Mouse (Mus musculus) kidney, adult 8-10 months (tissue): ENCODE results near the gene Usp20.

ENCODE experiments used
- DNase-seq, 2 experiments: peaks; one replicate each; pipeline ENCODE4 v3.0.0; 2022

Gene Usp20

DNA sequence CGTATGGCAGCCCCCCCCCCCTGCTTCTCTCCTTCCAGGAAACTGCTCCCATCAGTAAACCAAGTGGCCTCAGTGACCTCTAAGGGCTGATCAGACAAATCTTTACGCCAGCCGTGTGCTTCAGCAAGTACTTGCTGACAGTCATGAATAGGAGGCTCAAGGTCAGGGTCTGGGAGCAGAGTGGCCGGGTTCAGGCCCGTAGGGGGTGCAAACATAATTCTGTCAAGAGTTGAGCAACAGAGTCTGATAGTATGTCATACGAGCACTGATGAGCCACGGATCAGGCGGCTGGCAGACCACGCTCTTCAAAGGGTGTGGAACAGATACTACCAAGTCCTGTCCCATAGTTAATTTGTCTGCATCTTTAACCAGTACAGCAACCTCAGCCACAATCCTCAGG, 8.1 kb downstream of the Usp20 start:
- DNase-seq = no peak

DNA sequence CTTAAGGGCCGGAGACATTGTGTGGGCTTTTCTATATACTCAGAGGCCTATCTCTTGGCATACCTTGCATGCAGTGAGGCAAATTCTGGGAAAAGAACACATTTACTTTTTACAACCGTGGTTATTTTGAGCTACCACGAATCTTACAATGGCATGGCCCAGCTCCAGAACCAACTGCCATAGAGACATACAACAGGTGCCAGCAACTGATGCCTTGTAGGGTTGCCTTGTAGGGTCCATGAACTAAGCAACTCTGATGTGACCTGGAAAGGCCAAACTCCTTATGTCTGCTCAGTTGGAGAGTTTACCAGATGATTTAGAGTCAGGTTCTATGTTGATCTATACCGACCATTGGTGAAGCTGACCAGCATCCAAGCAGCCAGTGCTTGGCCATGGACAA, 12.8 kb downstream of the Usp20 start:
- DNase-seq = no peak

DNA sequence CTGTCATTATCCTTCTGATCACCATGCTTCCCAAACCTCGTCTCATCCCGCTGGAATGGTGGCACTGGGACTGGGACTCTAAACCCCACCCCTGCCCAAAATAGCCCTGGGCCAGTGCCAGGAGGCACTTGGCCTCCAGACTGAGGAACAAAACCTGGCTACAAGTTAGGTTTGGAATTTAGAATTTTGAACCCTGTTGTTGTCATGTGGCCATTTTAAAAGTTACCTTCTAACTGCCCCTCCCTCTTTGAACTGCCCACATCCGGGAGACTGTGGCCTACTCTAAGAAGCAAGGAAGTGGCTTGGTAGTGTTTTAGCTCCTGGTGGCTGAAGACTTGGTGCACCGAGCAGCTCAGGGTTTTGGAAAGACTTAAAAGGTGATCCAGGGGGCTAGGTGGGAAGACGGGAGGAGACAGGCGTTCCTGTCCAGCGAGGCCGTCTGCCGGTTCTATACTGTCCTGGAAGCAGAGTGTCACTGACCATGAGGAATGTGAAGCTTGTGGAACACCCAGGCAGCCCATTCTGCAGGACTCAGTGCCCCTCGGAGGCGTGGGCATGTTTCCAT, 13.4 kb downstream of the Usp20 start:
- peak; percentile 66 to 73 for DNase-seq

DNA sequence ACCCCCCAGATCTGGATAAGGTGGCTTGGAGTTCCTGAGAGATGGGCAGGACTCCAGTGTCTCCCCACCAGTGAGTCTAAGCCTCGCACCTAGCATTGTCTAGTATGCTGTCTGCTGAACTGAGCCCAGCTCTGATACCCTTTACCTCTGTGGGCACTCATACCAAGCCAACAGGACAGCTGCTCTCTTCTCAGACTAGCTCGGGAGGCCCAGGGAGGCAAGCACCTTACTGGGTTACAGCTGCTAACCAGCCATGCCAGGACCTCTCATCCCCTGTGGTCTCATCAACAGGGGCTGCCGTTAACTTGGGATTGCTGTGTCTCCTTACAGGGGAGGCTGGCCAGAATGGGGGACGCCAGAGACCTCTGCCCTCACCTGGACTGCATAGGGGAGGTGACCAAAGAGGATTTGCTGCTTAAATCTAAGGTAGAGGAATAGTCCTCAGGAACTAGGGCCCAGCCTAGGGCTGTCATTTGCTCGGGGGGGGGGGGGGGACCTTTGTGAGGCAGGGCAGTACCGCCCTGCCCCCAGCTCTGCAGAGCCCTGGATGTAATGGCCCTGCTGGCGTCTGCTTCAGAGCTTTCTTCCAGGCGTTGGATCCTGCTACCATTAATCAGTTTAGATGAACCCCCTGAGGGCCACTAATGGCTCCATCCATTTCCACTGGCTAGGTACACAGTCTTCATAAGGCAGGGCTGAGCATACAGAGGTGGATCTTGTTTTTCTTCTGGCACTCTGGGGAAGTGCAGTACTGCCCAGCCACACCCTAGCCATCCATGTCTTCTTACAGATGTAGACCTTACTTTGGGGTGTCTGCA, 16.6 kb downstream of the Usp20 start:
- DNase-seq = no peak

DNA sequence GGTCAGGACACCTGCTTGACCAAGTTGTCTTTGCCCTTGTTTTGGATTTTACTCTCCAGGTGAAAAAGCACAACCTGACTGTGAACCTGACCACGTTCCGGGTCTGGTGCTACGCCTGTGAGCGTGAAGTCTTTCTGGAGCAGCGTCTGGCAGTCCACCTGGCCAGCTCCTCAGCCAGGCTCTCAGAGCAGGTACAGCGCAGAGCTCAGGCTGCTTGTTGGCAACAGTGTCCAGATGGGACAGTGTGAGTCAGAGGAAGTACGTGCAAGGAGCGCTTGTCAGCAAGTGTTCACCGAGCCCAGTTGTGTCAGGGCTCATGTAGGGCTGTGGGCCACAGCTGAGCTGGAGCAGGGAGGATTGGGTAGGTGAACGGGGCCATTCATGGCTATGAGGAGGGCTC, 20.8 kb downstream of the Usp20 start:
- no peak for DNase-seq

DNA sequence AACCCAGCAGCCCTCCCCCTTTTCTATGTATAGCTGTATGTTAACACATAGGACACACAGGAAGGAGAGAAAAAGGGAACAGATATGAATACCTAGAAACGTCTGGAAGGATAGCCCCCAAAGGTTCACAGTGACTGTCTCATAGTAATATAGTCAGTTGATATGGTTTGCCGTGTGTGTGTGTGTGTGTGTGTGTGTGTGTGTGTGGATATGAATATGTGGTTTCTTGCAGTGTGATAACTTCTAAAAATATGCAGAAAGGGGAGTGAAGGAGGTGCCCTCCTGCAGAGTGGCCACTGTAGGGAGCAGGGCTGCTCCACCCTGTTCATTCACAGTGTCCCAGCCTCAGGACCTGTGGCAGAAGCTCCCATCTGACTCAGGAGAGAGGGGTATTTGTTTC, 23.4 kb downstream of the Usp20 start:
- no peak for DNase-seq

DNA sequence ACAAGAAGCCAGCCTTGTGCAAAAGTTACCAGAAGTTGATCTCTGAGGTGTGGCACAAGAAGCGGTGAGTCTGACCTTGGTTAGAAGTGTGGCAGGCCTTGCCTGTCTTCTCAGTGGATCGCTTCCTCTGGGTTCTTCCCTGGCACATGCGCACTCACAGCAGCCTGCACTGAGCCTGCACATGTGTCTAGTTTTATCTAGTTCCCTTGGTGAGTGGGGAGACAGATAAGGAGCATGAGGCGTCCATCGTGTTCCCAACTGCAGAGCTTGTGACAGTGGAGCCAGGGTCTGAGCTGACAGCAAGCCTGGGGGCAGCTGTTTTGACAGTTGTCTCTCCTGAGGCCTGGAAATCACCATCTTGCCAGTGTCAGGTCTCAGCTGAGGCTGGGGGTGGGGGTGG, 24.4 kb downstream of the Usp20 start:
- DNase-seq = no peak

DNA sequence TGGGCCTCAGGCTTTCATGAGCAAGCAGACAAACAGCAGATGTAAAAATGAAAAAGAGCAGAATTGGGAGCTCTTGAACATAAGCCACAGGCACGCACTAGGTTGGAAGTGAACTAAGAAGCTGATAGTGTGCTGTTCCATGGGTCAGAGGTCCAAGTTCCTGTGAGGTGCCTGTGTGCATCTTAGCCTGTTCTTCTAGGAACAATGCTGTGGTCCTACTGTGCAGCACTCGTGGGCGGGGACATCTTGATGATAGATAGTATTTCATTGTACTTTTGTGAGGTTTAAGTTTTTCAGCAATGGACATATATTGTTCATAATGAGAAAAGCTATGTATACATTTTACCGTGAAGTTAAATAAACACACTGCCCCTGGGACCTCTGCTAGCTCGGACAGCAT, 25.1 kb downstream of the Usp20 start:
- no peak for DNase-seq

DNA sequence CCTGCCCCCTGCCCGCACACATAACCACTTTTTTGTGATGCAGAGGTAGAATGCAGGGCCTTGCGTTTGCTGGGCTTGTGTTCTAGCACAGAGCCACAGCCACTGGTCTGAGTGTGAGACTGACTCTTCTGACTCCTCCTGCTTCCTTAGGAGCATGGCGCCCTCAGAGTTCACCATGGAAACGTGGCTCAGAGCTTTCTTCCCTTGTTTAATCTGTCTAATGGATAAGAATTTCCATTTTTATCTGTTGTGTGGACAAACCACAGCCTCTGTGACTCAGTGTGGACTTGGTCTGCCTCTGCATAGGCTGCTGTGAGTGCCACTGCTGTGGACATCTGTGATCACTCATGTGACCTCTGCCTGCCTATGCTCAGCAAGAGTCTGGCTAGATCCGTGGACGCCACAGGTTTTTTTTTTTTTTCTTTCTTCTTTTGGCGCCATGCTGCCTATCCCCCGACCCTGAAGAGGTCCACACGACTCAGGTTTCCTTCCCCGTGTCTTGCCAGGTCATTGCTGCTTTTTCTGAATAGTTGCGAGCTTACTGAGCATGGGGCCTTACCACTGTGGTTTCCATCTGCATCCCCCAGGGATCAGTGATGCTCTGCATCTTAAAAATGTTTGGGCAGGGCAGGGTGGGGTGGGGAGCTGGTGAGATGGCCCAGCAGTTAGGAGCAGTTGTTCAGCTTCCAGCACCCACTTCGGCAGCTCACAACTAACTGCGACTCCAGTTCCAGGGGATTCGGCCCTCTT, 31.5 kb downstream of the Usp20 start:
- DNase-seq = no peak

DNA sequence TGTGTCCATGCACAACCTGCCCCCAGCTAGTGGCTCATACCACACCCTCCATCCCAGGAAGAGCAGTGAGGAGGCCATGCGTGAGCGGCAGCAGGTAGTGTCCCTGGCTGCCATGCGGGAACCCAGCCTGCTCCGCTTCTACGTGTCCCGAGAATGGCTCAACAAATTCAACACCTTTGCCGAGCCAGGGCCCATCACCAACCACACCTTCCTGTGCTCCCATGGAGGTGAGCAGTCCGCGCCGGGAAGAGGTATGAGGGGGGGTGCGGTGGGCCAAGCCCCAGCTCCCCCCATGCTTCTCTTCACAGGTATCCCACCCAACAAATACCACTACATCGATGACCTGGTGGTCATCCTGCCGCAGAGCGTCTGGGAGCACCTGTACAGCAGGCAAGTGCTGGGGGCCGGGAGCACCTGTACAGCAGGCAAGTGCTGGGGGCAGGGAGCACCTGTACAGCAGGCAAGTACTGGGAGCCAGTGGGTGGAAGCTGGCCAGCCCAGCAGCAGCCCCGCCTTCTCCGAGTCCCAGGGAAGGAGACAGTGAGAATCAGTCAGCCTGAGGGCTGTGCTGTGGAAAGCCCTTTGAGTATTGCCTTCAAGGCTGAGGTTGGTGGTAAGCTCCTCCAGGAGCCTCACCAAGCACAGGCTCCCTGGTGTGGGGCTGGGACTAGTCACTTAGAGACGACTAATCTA, 35.7 kb downstream of the Usp20 start:
- no peak for DNase-seq

DNA sequence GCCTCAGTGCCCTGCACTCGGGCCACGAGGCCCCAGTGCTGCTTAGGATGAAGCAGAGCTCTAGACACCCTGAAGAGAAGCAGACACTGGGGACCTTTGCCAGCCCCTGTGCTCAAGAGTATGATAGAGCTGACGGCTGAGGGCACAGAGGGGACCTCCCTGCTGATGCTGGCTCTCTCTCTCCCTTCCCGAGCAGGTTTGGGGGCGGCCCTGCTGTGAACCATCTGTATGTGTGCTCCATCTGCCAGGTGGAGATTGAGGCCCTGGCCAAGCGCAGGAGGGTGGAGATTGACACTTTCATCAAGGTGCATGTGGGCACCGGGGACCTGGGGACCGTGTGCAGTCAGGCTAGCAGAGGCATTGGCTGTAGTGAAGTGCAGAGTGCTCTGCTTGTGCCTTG, 36.4 kb downstream of the Usp20 start:
- DNase-seq = no peak

DNA sequence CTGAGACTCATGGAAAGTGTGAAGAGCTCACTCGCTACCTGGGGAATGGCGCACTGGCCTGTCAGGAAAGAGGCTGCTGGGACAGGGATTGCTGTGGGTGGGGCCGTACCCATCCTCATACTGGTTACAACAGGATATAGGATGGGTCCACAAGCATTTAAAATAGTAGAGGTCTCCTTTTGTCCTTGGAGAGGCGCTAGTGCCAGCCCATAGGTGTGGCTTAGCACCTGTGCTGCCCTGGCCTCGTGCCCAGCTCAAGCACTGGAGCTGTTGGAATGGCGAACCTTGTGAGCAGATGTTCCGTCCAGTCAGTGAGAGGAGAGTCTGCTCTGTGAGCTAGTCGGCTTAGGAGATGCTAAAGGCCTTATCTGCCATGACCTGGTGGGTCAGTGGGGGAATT, 36.9 kb downstream of the Usp20 start:
- DNase-seq = no peak

DNA sequence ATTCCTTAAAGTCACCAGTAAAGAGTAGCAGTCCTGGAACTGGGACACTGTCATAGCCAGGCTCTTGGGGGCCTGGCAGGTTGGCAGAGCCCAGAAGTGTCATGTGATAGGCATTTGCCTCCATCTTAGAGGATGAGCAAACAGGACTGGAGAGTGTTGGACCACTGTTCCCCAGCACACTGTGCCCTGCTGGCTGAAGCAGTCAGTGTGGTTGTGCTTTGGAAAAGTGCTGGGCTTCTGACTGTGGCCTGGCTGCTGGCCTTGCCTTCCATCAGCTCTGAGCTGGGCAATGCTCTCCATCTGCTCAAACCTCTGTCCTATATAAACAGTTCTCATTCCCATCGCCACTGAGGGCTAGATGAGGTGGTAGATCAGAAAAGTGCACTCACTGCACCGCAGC, 38.1 kb downstream of the Usp20 start:
- no peak for DNase-seq

DNA sequence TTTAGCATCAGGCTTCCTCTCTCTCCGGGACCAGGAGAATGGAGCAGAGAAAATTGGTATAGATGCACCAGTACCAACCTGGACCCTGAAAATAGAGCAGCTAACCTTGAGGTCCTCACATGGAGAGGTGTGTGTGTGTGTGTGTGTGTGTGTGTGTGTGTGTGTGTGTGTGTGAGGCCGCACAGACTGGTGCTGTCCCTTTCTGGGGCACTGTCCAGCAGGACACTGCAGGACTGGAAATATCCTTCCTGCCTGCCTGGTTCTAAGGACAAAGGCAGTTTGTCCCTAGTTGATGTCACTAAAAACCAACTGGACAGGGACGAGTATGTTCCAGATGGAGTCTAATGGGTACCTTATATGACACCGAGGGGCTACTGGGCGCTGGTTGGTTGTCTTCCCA, 41.9 kb downstream of the Usp20 start:
- DNase-seq = no peak

DNA sequence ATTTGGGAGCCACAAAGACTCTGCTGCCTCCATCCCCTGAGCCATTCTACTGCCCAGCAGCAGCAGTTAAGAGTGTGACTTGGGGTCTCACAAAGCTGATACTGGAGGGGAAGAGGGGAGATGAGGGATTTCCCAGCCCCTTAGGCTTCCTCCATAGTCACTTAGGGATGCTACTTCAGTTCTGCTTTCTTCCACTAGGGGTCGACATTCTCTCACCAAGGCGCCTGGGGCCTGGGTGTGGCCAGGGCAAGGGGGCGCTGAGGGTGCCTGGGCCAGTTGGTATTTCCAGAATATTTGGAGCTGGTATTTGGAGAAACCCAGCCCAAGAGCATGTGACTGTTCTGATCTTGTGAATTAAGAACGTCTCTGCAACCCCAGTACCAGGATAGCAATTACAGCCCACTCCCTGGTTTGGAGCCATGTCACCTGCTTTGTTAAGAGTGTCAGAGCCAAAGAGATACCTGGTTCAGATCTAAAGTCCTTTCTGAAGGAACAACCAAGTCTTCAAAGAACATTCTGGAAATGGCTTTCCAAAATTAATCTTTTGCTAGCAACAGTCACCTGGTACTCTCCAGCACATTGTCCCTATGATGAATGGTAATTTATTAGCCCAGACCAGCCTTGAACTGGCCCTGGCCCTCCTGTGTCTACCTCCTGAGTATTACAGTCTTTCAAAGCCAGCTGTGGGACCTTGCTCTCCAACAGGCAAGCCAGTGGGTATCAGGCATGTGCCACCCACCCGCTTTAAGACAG, 42.7 kb downstream of the Usp20 start:
- DNase-seq = peak; percentile 38 to 62

DNA sequence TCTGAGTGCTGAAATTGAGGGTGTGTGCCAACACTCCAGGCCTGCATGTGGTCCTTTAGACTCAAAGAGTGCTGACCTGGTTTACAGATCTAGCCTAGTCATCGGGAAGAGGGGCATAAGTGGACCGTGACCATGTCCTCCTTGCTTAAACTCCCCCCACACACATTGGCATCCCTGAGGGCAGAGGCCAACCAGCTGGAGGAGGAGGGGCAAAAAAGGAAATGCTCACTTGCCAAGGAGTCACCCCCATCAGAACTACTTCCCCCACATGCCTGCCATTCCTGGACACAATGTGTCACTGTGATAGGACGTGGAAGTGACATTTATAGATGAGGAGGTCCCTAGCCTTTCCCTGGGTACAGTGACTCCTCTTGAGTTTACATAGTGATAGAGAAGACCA, 43.4 kb downstream of the Usp20 start:
- peak; percentile 58 to 65 for DNase-seq

DNA sequence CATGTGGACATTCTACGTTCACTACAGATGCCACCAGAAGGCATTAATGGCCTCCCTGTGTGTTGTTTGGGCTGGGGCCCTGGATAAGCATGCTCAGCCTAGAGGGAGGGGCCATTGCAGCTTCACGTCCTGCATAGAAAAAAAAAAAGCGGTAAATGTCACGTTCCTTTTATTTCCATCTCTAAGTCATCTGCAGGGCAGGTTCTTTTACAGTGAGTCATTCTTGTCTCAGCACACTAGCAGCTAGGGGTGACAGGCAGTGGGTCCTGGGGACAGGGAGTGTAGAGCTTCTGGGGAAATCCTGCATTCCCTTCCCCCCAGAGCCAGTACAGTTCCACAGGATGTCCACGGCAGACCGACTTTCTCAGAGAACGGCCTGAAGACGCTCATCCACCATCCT, 44.6 kb downstream of the Usp20 start:
- no peak for DNase-seq

DNA sequence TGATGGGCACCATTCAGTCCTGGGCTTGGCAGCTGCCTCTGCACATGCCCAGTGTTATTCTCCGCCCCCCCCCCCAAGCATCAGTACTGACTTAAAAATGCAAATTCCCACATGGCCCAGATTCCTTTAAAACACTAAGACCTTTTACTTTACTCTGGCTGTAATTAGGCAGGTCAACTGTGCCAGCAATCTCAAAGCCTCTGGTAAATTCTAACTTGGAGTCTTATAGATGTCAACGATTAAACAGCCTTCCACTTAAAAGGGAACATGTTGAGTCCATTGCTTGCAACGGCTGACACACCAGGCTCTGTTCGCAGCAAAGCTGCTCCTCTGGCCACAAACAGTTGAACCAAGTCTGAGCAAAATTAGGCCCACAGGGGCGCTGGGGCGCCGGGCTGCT, 49.9 kb downstream of the Usp20 start:
- DNase-seq = peak in 1 of 2 experiments; percentile 58

DNA sequence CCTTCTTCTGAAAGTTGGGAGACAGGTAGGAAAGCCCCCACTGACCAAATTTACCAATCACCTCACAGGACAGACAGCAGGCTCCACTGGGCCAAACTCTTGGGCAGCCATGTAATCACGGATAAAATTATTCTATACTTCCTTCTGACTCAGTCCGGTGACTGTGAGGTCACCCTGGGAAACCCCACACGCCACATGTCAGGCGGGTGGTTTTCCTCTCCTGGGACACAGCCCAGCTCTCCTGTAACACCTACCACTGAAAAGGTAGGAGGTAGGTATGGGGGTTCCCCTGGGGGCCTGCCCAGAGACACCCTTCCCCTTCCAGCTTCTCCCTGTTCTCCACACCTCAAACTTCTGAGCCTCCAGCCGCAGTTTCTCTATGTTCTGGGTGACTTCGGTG, 54.7 kb downstream of the Usp20 start:
- no peak for DNase-seq

DNA sequence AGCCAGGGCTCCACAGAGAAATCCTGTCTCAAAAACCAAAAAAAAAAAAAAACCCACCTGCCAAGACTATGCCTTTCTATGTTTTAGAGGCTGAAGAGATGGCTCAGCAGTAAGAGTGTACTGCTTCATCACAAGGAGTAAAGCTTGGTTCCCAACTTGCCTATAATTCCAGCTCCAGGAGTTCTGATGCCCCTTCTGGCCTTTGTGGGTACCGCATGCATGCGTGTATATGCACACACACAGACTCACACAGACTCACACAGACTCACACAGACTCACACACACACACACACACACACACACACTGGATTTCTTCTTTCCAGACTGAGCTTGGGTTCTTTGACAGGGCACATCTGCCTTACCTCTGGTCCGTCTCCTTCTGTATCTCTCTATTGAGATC, 58.0 kb downstream of the Usp20 start:
- no peak for DNase-seq

DNA sequence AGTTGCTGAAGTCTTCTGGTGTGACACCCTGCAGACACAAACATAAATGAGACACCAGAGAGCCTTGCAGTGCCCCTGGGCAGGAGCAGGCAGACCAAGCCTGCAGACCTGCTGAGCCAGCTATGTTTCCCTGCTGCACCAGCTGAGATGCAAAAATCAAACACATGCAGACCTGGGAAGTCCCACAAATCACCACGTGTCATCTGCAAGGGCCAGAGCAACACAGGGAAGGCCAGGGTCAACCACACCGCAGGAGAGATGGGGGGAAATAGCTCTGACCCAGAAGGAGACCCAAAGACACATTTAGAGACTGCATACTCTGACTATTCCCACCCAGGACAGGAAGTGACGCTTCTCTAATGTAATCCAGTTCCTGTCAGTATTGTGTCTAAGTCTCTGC, 58.4 kb downstream of the Usp20 start:
- no peak for DNase-seq

DNA sequence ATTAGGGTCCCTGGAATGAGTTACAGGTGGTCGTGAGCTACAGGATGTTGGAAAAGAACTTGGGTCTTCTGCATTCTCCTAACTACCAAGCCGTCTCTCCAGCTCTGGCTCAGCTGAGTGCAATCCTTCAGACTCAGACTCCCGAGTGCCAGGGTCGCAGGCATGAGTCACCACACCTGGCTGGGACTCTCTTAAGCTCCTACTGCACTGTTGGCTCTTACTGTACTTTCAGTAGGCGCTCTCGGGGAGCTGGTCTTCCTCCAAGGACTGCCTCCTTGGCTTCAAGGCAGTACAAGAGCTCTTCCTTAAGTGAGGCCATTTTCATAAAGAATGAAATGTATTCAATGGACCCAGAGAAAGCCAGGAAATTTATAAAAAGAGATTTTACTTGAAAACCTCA, 59.3 kb downstream of the Usp20 start:
- no peak for DNase-seq

DNA sequence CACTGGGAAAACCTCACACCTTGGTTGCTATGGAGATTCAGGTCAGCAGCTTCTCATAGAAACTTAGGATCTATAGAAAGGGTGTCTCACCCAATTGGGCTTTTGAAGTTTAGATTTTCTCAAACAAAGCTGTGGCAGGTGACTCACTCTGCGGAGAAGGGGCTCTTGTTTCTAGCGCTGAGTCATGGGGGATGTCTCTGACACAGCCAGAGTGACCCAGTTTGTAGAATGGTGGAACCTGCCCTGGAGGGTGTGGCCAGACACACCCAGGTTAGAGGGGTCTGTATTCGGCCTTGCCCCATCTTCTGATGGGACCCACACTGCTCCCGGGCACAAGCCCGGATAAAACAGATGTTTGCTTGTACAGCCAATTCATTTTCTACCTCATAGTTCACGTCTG, 60.8 kb downstream of the Usp20 start:
- no peak for DNase-seq
